Mouse (Mus musculus): Measurements from ENCODE around the gene Wnt8b.

- TF ChIP-seq CTCF (IDR thresholded peaks at IDR 0.05; ENCODE audit: low read depth), result no peak
- TF ChIP-seq EP300 (optimal IDR thresholded peaks at IDR 0.05), result no peak
Measured at GRCm38 (mm10) chr19:44514521-44515451, 21.5 kb downstream of the Wnt8b start.
